Mouse (Mus musculus): ENCODE measurements around the gene Fzr1.

Fzr1 gene

DNA sequence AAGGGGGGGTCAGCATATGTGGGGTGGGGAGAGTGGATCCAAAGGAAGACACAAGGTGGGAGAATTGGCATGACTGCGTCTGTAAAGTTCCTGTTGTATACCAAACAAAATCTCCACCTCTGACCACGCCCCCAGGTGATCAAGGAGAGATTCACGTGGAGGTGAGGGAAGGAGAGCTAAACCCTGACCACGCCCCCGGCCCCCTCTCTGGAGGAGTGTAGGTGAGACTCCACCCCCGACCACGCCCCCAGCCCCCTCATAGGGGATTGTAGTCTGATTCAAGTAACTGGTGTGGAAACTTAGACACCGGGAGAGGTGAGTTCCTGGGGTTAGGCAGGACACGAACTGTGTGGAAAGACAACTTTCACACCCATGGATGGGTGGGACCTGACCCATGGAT lies 25.8 kb upstream of the Fzr1 start:
- in situ Hi-C loops (cut with MboI, MseI): no loop called here

DNA sequence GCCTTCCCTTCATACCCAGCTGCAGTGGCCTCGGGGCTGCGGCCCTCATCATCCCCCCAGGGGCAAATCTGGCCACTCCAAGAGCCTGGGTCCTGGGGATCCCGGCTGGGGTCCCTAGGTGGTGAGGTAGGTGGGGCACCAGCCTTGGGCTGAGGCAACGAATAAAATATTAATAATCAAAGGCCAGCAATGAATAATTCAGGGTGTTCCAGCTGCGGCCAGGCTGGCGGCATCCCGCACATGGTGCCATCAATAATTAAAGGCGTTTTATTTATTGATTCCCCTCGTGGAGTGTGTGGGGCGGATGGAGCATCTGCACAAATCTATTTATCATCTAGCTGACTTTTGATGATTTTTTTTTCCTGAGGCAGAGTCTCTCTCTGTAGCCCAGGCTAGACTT lies 25.2 kb upstream of the Fzr1 start:
- in situ Hi-C loops (cut with MboI, MseI): no loop called here

DNA sequence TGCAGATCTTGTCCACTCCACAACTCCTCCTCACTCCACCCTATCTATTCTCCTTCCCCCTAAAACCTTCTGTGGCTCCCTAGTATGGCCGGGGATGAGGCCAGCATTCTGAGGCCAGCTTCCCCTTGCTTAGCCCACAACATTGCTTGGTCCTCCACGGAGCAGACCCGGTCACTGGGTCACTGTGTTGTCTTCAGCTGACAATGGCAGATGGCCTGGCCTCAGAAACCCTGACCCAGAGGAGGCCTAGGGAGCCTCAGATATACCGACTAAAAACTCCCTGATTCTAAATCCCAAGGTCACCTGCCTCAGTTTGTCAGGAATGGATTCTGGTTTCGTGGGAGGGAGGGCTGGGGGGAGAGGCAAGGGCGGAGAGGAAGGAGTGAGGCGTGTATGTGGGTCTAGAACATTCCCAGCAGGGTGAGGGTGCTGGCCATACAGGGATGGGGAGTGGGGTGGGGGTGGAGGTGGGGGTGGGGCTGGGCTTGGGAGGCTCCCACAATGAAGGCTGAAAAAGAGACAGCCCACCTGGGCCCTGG lies 24.0 kb upstream of the Fzr1 start:
- in situ Hi-C loops (cut with MboI, MseI): no loop called here

DNA sequence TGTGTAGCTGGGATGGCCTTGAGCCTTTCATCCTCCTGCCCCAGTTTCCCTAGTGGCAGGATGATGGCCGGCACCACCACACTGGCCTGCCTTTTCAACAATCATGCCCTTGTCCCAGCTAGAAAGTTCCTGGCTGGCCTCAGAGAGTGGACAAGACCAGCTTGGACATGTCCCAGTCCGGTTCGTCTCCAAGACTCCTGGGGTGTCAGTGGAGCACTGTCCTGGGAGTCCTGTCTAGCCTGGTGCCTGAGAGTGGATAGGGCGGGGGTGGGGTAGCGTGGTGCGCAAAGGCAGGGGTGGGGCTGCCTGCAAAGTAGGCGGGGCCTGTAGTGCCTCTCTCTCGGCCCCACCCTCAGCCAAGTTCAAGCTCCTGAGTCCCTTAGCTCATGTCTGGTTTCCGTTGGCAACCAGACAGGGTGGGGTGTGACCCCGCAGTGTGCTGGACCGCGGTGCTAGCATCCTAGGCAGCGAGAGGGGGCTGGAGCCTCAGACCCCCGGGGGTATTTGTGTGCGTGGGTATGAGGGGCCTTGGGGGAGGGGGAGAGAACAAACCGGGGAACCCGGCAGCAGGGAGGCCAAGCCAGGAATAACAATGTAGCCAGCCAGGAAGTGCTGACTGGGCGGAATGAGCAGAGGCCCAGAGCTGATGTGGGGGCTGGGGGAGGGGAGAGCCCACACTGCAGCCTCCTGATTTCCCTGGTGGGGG lies 23.4 kb upstream of the Fzr1 start:
- in situ Hi-C loops (cut with MboI, MseI): no loop called here

DNA sequence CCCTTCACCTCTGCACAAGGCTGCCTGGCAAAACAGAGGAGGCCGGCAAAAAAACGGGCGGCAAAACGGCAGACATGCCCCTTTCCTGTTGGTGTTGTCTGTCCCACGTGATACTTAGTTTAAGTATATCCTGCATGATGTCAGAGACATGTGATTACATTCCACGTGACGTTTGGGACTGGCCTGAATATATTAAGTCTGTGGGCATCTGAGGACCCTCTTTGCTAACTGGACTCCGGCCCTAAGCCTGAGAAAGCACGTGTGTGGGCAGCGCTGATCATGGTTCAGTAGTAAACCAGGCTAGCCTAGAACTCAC lies 22.8 kb upstream of the Fzr1 start:
- in situ Hi-C loops (cut with MboI, MseI): no loop called here

DNA sequence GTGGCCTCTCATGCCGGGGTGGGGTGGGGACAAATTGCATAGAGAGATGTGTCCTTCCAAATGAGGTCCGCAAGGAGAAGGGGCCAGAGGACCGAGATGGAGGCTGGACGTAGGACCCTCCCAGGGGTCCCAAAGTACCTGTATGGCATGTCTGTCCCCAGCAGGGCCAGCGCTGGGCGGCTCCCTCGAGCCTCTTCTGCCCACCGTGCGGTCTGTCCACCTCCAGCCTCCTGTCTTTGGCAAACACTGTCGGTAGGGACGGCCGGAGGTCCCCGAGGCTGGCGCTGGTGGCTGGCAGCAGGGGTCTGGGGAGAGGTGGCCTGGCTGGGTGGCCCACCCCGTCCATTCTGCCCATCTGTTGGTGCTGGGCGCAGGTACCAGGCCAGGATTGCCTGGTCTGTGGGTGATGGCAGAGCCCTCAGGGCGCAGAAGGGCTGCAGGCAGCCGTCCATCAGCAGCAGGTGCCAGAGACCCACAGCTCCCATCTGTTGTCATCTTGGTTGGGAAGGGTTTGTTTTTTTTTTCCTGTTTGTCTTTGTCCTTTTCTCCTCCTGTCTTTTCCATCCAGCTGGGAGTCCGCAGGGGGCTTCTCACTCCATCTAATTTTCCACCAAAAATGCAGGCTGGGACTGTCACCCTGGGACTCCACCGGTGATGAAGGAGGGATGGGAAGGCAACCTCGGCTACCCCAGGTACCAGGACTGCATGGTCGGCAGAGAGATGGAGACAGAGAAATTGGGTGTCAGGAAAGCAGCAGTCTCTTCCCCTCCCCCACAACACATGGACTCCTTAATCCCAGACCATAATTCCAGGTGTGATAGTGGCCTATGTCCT lies 22.3 kb upstream of the Fzr1 start:
- in situ Hi-C loops (cut with MboI, MseI): no loop called here

DNA sequence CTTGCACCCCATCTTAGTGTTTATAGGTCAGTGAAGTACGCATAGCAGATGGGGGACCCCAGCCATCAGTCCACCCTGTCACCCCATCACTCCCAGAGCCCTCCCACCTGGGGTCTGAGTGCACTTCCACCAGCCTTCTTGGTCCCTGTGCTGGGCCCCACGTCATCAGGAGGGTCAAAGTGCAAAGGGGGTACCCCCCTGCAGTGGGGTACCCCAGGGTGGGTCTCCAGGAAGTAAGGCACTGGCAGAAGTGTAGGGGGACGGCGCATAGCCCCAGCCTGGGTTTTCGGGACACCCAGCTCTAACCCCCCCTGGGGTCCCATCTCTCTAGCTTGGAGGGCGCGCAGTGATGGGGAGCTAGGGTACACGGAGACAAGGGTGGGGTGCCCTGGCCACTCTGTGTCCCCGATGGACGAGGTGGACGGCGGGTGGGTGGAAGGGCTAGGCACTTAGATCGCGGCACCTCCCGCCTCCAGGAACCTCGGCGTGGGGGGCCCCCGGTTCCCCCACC lies 21.5 kb upstream of the Fzr1 start:
- in situ Hi-C loops (cut with MboI, MseI): no loop called here

DNA sequence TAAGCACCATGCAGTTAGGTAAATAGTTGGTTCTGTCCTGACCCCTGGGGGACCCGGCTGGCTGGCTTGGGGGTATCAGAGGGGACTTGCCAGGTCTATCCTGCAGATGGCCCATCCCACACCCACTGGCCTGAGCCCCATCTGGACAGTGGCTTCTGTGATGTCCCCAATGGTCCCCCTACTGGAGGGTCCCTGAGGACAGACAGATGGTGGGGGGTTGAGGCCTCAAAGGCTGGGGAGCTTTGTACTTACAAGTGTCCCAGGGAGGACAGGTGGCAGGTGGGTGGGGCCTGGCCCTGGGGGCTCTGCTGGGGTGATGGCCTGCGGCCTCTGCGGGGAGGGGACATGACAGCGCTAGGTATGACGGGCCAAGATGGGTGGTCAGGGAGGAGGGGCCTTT lies 21.0 kb upstream of the Fzr1 start:
- in situ Hi-C loops (cut with MboI, MseI): no loop called here

DNA sequence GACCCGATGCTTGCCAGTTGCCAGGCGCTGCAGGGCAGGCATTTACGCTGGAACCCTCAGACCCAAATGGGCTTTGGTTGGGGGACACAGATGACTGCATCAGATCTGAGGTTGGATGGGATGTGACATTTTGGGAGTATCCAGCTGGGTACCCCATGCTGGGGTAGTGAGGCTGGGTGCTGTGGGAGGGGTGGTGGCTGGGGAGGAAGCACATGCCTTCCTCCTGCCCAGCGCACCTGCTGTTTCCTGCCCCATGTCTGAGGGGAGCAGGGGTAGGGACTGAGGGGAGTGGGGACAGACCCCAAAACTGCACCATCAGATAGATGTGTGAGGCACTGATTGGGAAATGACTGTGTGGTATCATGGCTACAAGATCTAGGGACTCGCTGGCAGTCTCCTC lies 18.4 kb upstream of the Fzr1 start:
- in situ Hi-C loops (cut with MboI, MseI): no loop called here

DNA sequence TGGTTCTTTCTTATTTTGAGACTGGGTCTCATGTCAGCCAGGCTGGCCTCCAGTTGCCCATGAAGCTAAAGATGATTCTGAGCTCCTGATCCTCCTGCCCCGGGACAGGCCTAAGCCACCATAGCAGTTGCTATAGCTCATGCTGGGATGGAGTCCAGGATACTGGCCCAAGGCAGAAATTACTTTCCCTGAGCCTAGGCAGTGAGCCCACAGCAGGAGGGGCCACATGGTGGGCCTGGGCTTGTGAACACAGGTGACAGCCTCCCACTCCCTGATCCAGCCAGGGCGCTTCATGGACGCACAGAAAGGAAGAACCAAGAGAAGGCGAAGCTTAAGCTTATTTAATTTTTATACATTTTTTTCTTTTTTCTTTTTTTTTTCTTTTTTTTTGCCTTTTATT lies 17.5 kb upstream of the Fzr1 start:
- in situ Hi-C loops (cut with MboI, MseI): no loop called here

DNA sequence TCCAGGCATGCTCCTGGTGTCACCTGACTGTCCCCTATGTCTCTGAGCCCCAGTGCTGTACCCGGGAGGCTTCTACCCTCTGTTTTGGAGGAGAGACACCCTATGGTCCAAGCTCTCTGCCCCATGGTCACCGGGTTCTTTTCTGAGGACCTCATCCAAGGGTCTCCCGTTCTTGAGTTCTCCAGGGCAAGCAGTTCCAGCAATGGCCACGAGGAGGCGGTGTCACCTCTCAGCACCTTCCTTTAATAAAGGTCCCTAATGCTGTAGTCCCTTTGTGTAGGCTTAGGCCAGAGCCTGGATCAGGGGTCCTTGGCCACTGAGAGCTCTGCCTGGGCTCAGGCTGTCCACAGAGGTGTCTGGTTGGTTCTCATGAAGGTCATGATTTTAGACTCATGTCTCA lies 16.8 kb upstream of the Fzr1 start:
- in situ Hi-C loops (cut with MboI, MseI): no loop called here

DNA sequence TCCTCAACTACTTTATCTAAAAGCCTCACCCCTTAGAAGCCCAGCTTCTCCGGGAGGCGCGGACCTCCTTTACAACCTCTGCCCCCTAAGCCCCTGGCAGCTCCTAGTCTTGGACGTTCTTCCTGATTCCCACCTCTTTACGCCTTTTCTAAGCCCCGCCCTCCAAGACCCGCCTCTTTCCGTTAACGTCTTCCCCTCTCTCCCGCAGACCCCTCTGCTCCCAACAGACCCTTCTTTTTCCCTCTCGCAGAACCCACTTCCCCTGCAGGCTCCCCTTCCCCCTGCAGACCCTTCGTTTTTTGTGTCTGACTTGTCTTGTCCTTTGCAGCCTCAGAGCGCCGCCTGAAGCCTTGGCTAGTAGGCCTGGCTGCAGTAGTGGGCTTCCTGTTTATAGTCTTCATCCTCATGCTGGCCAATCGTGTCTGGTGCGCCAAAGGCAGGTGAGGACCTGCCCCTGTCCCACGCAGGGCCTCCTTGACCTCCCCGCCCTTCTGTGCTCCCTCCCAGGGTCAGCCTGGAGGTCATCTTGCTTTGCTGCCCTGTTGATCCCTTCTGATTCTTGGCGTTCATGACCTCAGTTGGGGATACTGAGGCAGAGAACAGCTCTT lies 15.2 kb upstream of the Fzr1 start:
- in situ Hi-C loops (cut with MboI, MseI): loop anchor here (5.0 kb wide), 1 partner anchor 49 kb away; no protein-coding TSS in a partner anchor

DNA sequence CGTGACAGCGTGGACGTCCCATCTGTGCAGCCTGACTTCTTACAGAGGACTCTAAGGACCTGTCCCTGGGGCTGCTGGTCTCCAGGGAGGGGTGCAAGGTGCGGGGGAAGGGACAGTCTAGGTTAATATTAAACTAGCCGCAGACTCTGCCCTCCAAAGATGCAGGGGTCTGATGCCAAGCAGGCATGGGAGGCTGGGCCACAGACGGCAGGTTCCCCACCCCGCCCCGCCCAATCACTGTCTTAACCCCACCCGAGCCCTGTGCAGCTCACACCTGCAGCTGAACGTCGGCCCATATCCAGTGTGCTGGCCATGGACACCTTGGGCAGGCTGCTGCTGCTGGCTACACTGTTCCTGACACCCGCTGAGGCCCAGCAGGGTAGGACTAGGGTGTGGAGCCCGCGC lies 14.5 kb upstream of the Fzr1 start, which contains the start of gene Smim24:
Gene Smim24 (plus strand): TSS at position 271 of the 405 bp plus-strand sequence.
- in situ Hi-C loops (cut with MboI, MseI): loop anchor here (5.0 kb wide), 1 partner anchor 50 kb away; no protein-coding TSS in a partner anchor

DNA sequence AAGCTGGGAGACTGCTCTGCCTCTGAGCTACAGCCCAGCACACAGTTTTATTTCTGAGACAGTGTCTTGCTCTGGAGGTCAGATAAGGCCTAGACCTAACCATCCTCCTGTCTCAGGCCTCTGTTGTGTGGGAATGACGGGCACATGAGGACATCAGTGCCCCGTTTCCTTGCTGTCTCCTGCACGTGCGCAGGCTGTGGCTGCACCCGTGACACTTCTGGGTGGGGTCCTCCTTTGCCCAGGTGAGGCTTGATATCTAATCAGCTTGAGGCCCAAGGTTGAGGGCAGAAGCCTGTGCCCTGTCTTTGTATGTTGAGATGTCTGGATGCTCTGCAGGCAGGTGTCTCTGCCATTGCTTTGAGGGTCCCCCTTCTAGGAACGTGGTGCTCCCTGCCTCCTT lies 14.0 kb upstream of the Fzr1 start:
- in situ Hi-C loops (cut with MboI, MseI): loop anchor here (5.0 kb wide), 1 partner anchor 50 kb away; no protein-coding TSS in a partner anchor

DNA sequence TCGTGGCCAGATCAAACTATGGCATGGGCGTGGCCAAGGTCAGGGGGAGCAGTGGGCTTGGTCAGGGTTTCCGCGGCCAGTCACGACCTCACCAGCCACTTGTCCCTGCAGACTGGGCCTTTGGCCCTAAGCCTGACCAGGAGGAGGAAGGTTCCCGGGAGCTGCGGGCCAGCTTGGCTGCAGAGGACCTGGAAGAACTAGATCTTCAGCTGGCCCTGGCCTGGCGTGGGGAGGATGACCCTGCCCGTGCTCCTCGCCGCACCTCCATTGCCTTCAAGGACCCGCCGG lies 12.3 kb upstream of the Fzr1 start:
- in situ Hi-C loops (cut with MboI, MseI): loop anchor here (5.0 kb wide), 1 partner anchor 52 kb away; no protein-coding TSS in a partner anchor

DNA sequence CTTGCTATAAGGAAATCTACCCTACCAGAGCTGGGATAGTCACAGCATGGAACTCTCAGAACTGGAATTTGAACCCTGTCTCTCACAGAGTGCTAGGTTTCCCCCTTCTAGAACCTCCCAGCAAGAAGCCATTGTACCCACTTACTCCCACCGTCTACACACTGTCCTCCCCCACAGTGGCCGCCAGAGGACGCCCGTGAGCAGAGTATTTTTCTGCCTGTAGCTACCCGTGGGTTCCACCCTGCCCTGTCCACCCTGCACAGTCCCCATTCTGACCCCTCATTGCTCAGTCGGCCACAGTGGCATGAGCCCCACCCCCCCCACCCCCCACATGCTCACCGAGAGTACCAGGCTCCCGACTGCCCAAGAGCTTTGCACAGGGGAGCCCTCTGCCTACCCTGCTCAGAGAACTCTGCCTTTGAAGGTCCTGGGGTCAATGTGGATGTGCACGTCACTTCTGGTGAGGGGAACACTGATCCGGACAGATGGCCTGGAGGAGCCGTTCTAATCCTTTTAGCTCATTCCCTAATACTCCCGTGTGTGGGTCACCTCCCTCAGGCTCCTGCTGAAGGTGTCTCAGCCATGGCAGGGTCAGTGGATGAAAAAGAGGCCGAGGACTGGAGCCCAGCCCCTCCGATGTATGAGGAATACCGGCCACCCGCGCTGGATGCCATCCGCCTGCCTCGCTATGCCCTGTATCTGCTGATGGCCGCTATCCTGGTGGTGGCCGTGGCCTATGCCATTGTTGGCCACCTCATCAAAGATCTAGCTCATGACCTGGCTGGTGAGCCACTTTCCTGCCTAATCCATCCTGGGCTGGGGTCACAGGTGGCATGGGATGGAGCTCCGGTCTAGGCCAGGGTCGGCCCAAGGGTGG lies 11.7 kb upstream of the Fzr1 start:
- in situ Hi-C loops (cut with MboI, MseI): loop anchor here (5.0 kb wide), 1 partner anchor 52 kb away; no protein-coding TSS in a partner anchor

DNA sequence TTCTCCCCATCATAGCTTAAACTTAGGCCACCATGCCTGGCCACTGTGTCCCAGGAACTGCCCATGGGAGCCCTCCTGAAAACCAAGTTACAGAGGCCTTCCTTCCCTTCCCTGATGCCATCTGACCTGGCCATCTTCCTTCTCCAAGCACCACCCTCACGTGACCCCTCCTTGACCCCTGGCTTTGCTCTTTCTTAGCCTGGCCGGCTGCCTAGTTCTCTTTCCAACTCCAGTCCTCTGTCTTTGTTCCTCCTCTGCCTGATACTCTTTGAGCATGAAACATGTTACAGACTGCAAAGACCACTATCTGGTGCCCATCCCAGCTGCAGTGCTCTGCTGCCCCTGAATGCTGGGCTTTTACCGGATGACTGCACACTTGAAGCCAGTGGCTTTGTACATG lies 11.1 kb upstream of the Fzr1 start:
- in situ Hi-C loops (cut with MboI, MseI): no loop called here

DNA sequence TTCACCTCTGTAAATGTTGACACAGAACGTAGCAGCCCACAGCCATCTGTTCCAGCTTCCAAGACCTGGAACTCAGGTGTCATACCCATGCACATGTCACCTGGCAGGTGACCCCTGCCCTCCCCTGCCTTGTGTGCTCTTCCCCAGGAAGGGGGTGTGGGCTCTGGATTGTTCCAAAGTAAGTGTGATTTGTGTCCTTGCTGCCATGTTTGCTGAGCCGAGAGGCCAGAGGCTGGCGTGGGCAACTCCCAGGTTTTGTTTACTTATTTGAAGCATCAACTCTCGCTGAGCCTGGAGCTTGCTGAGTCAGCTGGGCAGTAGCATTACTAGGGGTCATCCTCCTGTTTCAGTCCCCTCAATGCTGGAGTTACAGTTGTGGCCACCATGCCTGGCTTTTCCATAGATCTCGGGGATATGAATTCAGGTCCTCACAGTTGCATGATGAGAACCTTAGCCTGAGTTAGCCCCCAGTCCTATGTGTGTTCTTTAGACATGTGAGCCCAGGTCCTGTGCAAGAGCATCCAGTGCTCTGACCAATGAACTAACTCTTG lies 10.3 kb upstream of the Fzr1 start, which contains the start of gene Gm48552:
Gene Gm48552 (plus strand): TSS at position 501 of the 551 bp plus-strand sequence.
- in situ Hi-C loops (cut with MboI, MseI): no loop called here

DNA sequence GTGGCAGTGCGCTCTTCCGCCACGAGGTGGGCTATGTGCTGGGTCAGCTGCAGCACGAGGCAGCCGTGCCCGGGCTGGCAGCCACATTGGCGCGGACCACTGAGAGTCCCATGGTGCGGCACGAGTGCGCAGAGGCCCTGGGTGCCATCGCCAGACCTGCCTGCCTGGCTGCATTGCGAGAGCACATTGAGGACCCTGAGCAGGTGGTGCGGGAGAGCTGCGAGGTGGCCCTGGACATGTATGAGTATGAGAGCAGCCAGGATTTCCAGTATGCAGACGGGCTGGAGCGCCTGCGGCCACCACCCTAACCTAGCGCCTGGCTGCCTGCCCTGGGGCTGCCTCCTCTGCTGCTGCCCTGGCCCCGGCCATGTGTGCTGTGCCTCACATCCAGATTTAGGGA lies 9.4 kb upstream of the Fzr1 start:
- in situ Hi-C loops (cut with MboI, MseI): no loop called here

DNA sequence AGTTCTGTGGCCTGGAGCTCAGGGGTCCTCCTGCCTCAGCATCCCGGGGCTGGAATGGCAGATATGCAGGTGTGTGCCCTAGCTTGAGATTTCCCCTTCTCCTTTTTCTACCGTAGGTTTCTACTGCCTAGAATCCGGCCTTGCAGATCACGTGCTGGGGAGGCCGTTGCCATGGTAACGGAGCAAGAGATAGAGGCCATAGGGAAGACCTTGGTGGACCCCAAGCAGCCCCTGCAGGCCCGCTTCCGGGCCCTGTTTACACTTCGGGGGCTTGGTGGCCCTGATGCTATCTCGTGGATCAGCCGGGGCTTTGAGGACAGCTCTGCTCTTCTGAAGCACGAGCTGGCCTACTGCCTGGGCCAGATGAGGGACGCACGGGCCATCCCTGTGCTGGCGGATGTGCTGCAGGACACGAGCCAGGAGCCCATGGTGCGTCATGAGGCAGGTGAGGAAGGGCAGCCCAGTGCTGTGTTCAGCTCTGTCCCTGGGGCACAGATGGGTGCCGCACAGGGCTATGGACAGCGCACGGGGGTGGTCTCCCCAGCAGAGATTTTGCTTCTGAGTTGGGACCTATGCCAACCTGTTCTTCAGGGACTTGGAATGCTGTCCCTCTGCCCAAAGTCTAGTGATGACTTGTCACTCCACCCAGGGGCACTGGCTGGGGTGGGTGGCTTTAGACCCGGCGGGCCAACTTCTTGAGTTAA lies 7.4 kb upstream of the Fzr1 start:
- in situ Hi-C loops (cut with MboI, MseI): no loop called here
